Mouse (Mus musculus): ENCODE data around the gene Otp.

Gene Otp

GRCm38 (mm10) chr13:94874039-94874425 lies 1.4 kb upstream of the Otp start:
- DNase-seq, result no peak

GRCm38 (mm10) chr13:94874656-94875395 lies 576 bp upstream of the Otp start:
- no peak for DNase-seq

- no peak for DNase-seq
Observed at GRCm38 (mm10) chr13:94876286-94877210, 1.1 kb downstream of the Otp start.

- no peak for DNase-seq
Observed at GRCm38 (mm10) chr13:94877211-94877590, 1.8 kb downstream of the Otp start.

- no peak for DNase-seq
Observed at GRCm38 (mm10) chr13:94877991-94878745, 2.8 kb downstream of the Otp start.

GRCm38 (mm10) chr13:94881201-94881600 lies 5.8 kb downstream of the Otp start:
- no peak for DNase-seq

- no peak for DNase-seq
Observed at GRCm38 (mm10) chr13:94882221-94882620, 6.8 kb downstream of the Otp start.

- no peak for DNase-seq
Observed at GRCm38 (mm10) chr13:94882711-94883145, 7.3 kb downstream of the Otp start.

- DNase-seq, result no peak
Observed at GRCm38 (mm10) chr13:94883163-94883965, 8.0 kb downstream of the Otp start.

- no peak for DNase-seq
Observed at GRCm38 (mm10) chr13:94883966-94884960, 8.9 kb downstream of the Otp start.

- DNase-seq, result no peak
Observed at GRCm38 (mm10) chr13:94885291-94886235, 10.2 kb downstream of the Otp start.

GRCm38 (mm10) chr13:94907841-94908240 lies 32.4 kb downstream of the Otp start:
- DNase-seq, result no peak

GRCm38 (mm10) chr13:94912961-94913360 lies 37.6 kb downstream of the Otp start:
- no peak for DNase-seq

- DNase-seq, result no peak
Observed at GRCm38 (mm10) chr13:94915654-94916053, 40.3 kb downstream of the Otp start.

GRCm38 (mm10) chr13:94928086-94928485 lies 52.7 kb downstream of the Otp start:
- no peak for DNase-seq

All from right cerebral cortex, postnatal 14 days (tissue).